8 mouse cellular contexts compared by ENCODE assay signal in genomic region chr19:46598720-46599252, GRCm38 (mm10). TPM values are rescaled to one million over a fixed set of nuclear protein-coding genes. Genes with fewer than 3 reads are reported as not detected.
DNase-seq lines count a peak whose midpoint lies in the region; ATAC-seq and TF ChIP-seq lines count a peak whose summit lies in the region.

Gene Wbp1l, plus strand, starts transcription at chr19:46599084.

- DNase-seq in A20 (ENCODE audit: low read depth, low spot score): peak; percentile 99
- peak; percentile 99 for DNase-seq in heart, adult 9 months (ENCODE audit: low spot score in 2 of 2)
- peak; percentile 94 to 99 for DNase-seq in monocyte, adult 2 months (ENCODE audit: low read depth in 1 of 2, low spot score in 2 of 2)
- peak; percentile 98 to 99 for DNase-seq in spleen, postnatal 36 days (ENCODE audit: low spot score in 2 of 2)

- peak within 1 kb of the TSS; percentile 82 for H3K9ac ChIP-seq in kidney, embryonic 14.5 days (ENCODE audit: low read depth, low read length)
- H3K9ac ChIP-seq in limb, embryonic 15.5 days: peak within 1 kb of the TSS; percentile 72

- peak within 1 kb of the TSS; percentile 84 for H3K4me3 ChIP-seq in bone marrow macrophage, adult 2 months (ENCODE audit: insufficient read depth, low read length)
- H3K4me3 ChIP-seq in embryonic fibroblast, embryonic 13.5 days (ENCODE audit: insufficient read depth, low read length): peak within 1 kb of the TSS; percentile 87
- peak within 1 kb of the TSS; percentile 93 for H3K4me3 ChIP-seq in kidney, embryonic 14.5 days (ENCODE audit: low read length)
- peak within 1 kb of the TSS; percentile 100 for H3K4me3 ChIP-seq in limb, embryonic 15.5 days

- H3K4me1 ChIP-seq in bone marrow macrophage, adult 2 months (ENCODE audit: control insufficient read depth, insufficient read depth, low read length): peaks cover 22% of the 10 kb centered on the region
- no peaks in the 10 kb centered on the region for H3K4me1 ChIP-seq in embryonic fibroblast, embryonic 13.5 days (ENCODE audit: control insufficient read depth, insufficient read depth, low read length)
- peaks cover 21% of the 10 kb centered on the region for H3K4me1 ChIP-seq in kidney, embryonic 14.5 days (ENCODE audit: control insufficient read depth, insufficient read depth, low read length)
- peaks cover 16% of the 10 kb centered on the region for H3K4me1 ChIP-seq in limb, embryonic 15.5 days

- under 1% methylated on average over 22 of the region's 22 CpGs for WGBS in kidney, embryonic 14.5 days
- 0% methylated on average over 22 of the region's 22 CpGs for WGBS in limb, embryonic 15.5 days

- peak; percentile 99 for ATAC-seq in kidney, embryonic 14.5 days (ENCODE audit: low FRiP score, low TSS enrichment)
- peak; percentile 99 for ATAC-seq in limb, embryonic 15.5 days (ENCODE audit: insufficient number of reproducible peaks, low FRiP score, low TSS enrichment, low read depth)

- peaks cover 12% of the 10 kb centered on the region for H3K36me3 ChIP-seq in kidney, embryonic 14.5 days (ENCODE audit: control insufficient read depth, insufficient read depth, low read length)
- H3K36me3 ChIP-seq in limb, embryonic 15.5 days: peaks cover 33% of the 10 kb centered on the region; the same call in 1 of the 2 replicates

- TF ChIP-seq POLR2A in bone marrow macrophage, adult 2 months (IDR thresholded peaks at IDR 0.05; ENCODE audit: borderline replicate concordance, low read depth, low read length): no peak
- peak; percentile 83 for TF ChIP-seq POLR2A in embryonic fibroblast, embryonic 13.5 days (IDR thresholded peaks at IDR 0.05; ENCODE audit: low read depth, low read length)

- peak within 1 kb of the TSS; percentile 45 for H3K27ac ChIP-seq in bone marrow macrophage, adult 2 months (ENCODE audit: insufficient read depth, low read depth, low read length)
- H3K27ac ChIP-seq in embryonic fibroblast, embryonic 13.5 days (ENCODE audit: insufficient read depth, low read length): peak within 1 kb of the TSS; percentile 0; the same call in 1 of the 2 replicates
- H3K27ac ChIP-seq in kidney, embryonic 14.5 days (ENCODE audit: low read depth, low read length): peak within 1 kb of the TSS; percentile 47; the same call in 1 of the 2 replicates
- peak within 1 kb of the TSS; percentile 75 for H3K27ac ChIP-seq in limb, embryonic 15.5 days

- H3K9me3 ChIP-seq in kidney, embryonic 14.5 days (ENCODE audit: control insufficient read depth, low read length): no peaks in the 10 kb centered on the region
- no peaks in the 10 kb centered on the region for H3K9me3 ChIP-seq in limb, embryonic 15.5 days

- H3K4me2 ChIP-seq in kidney, embryonic 14.5 days (replicated peaks; ENCODE audit: low read depth, low read length): peak within 1 kb of the TSS; percentile 86
- H3K4me2 ChIP-seq in limb, embryonic 15.5 days: peak within 1 kb of the TSS; percentile 84

- no peak for TF ChIP-seq CTCF in bone marrow macrophage, adult 2 months (IDR thresholded peaks at IDR 0.05; ENCODE audit: low read depth, low read length)
- no peak for TF ChIP-seq CTCF in embryonic fibroblast, embryonic 13.5 days (IDR thresholded peaks at IDR 0.05; ENCODE audit: borderline replicate concordance, insufficient read depth, low read length)

- no peaks in the 10 kb centered on the region for H3K27me3 ChIP-seq in kidney, embryonic 14.5 days (ENCODE audit: control insufficient read depth, insufficient read depth, low read length)
- no peaks in the 10 kb centered on the region for H3K27me3 ChIP-seq in limb, embryonic 15.5 days

RNA-seq across cellular contexts. Expression of gene Wbp1l, which starts in this region (rescaled TPM):
- polyA plus RNA-seq in bone marrow macrophage, adult 2 months (2012; ENCODE audit: insufficient read depth, insufficient read length, missing spikeins): 56.1 and 56.5 TPM in 2 replicates
- 50.6 and 52.9 TPM in 2 replicates for polyA plus RNA-seq in embryonic fibroblast, embryonic 13.5 days (2011; ENCODE audit: insufficient read length, low read depth, missing spikeins)
- polyA plus RNA-seq in kidney, embryonic 14.5 days (2014; fragmentation: Nextera tagmentation; extraction: Ambion mirVana): 26.2 and 46.1 TPM in 2 replicates
- polyA plus RNA-seq in limb, embryonic 15.5 days (2015; fragmentation: Nextera tagmentation; extraction: Ambion mirVana): 53.4 and 59.3 TPM in 2 replicates

Comparison
In these comparisons a context has a peak if more than half of its experiments do, and no peak if none do; other contexts are left out.
1. Peak in every context shown above with its lines: DNase-seq, ATAC-seq, H3K4me3 ChIP-seq and H3K27ac ChIP-seq.
2. H3K27ac ChIP-seq: peak in every context shown above with its lines; median percentile 75 in limb, embryonic 15.5 days; 47 in kidney, embryonic 14.5 days; 45 in bone marrow macrophage, adult 2 months; 0 in embryonic fibroblast, embryonic 13.5 days.